Mouse (Mus musculus) lung, embryonic 14.5 days (tissue): ENCODE data around the gene 3110021N24Rik. TPM values are rescaled to one million over a fixed set of nuclear protein-coding genes. Genes with fewer than 3 reads are reported as not detected.

Experiments
- ATAC-seq: fragments of 200-750 bp; cut with Nextera tagmentation; 2 replicates; pipeline ENCODE4 v1.8.0; 2017; ENCODE audit warnings: mild to moderate bottlenecking, moderate TSS enrichment, moderate library complexity; ENCODE audit not compliant: insufficient read depth
- DNase-seq: peaks from one replicate; pipeline ENCODE4 v3.0.0-alpha.2; 2015
- H3K27ac ChIP-seq: fragments of 300-500 bp; sonication (generic); 2 replicates; pipeline ENCODE4 v1.5.1; 2014; ENCODE audit warnings: low read depth, mild to moderate bottlenecking, moderate library complexity
- H3K27me3 ChIP-seq: fragments of 300-500 bp; sonication (generic); 2 replicates; pipeline ENCODE4 v1.6.1; 2014; ENCODE audit warnings: low read length, control low read depth; ENCODE audit not compliant: insufficient read depth
- H3K36me3 ChIP-seq: fragments of 300-500 bp; sonication (generic); 2 replicates; pipeline ENCODE4 v1.6.1; 2014; ENCODE audit warnings: control low read depth; ENCODE audit not compliant: insufficient read depth
- H3K4me1 ChIP-seq: fragments of 300-500 bp; sonication (generic); 2 replicates; pipeline ENCODE4 v1.6.1; 2014; ENCODE audit warnings: antibody characterized with exemption, control low read depth; ENCODE audit not compliant: insufficient read depth
- H3K4me2 ChIP-seq: fragments of 300-500 bp; sonication (generic); 2 replicates; pipeline ENCODE4 v1.6.1; 2014; ENCODE audit warnings: mild to moderate bottlenecking
- H3K4me3 ChIP-seq: fragments of 300-500 bp; sonication (generic); 2 replicates; pipeline ENCODE4 v1.5.1; 2014; ENCODE audit warnings: low read depth, low read length
- H3K9ac ChIP-seq: fragments of 300-500 bp; sonication (generic); 2 replicates; pipeline ENCODE4 v1.6.1; 2014
- H3K9me3 ChIP-seq: fragments of 300-500 bp; sonication (generic); 2 replicates; pipeline ENCODE4 v1.6.1; 2016; ENCODE audit warnings: low read depth, low read length, control low read depth
- CTCF ChIP-seq: IDR thresholded peaks from 2 replicates; pipeline ENCODE4 v1.5.1; 2016; ENCODE audit warnings: antibody characterized with exemption, low read depth
- WGBS: fragments of 180-500 bp; shearing (Covaris S2); extraction: QIAGEN DNeasy Blood & Tissue Kit; methylation state at CpG from one replicate; pipeline ENCODE4 v1.1.7; 2014; 5-methylcytosine and 5-hydroxymethylcytosine counted together
- polyA plus RNA-seq: library from polyadenylated mRNA; unstranded; fragments of >200 nt; fragmentation: Nextera tagmentation; extraction: Ambion mirVana; gene quantifications from 2 replicates; pipeline ENCODE4 v1.2.1, GENCODE M21; 2014

Gene 3110021N24Rik
- polyA plus RNA-seq, 1 experiment from 2014 or later = 3.1 TPM

GRCm38 (mm10) chr4:108724102-108724501 lies 4.7 kb downstream of the 3110021N24Rik start:
- H3K4me3 ChIP-seq = no peak overlapping the region
- 86% methylated on average over 2 of the region's 2 CpGs for WGBS
- peaks cover 20% of the 10 kb centered on the region for H3K36me3 ChIP-seq
- TF ChIP-seq CTCF = no peak
- H3K4me1 ChIP-seq = no peaks in the 10 kb centered on the region
- H3K27ac ChIP-seq = no peak overlapping the region
- DNase-seq (no peak), ATAC-seq (no peak)
- H3K27me3 ChIP-seq = no peaks in the 10 kb centered on the region
- H3K9me3 ChIP-seq = no peaks in the 10 kb centered on the region
- no peak overlapping the region for H3K4me2 ChIP-seq
- no peak overlapping the region for H3K9ac ChIP-seq

- H3K4me1 ChIP-seq = no peaks in the 10 kb centered on the region
- ATAC-seq (no peak), DNase-seq (no peak)
- no peak for TF ChIP-seq CTCF
- peaks cover 2% of the 10 kb centered on the region; the same call in 1 of the 2 replicates for H3K36me3 ChIP-seq
- H3K4me3 ChIP-seq = no peak overlapping the region
- no peak overlapping the region for H3K4me2 ChIP-seq
- H3K9ac ChIP-seq = no peak overlapping the region
- H3K27me3 ChIP-seq = no peaks in the 10 kb centered on the region
- no peaks in the 10 kb centered on the region; the same call in 1 of the 2 replicates for H3K9me3 ChIP-seq
- 76% methylated on average over 1 of the region's 1 CpGs for WGBS
- H3K27ac ChIP-seq = no peak overlapping the region
These were observed 11.0 kb downstream of the 3110021N24Rik start for GRCm38 (mm10) chr4:108730450-108730849.

GRCm38 (mm10) chr4:108731582-108731981 lies 12.1 kb downstream of the 3110021N24Rik start:
- no peak overlapping the region for H3K27ac ChIP-seq
- no peaks in the 10 kb centered on the region for H3K4me1 ChIP-seq
- H3K27me3 ChIP-seq = no peaks in the 10 kb centered on the region
- no peak overlapping the region for H3K4me2 ChIP-seq
- H3K4me3 ChIP-seq = no peak overlapping the region
- ATAC-seq = no peak
- no peak for TF ChIP-seq CTCF
- no peaks in the 10 kb centered on the region; the same call in 1 of the 2 replicates for H3K9me3 ChIP-seq
- H3K36me3 ChIP-seq = no peaks in the 10 kb centered on the region
- no peak for DNase-seq
- 42% methylated on average over 3 of the region's 3 CpGs for WGBS
- H3K9ac ChIP-seq = no peak overlapping the region

- Histone ChIP-seq H3K9me3 (no peaks in the 10 kb centered on the region), H3K4me3 (no peak overlapping the region), H3K4me1 (no peaks in the 10 kb centered on the region), H3K4me2 (no peak overlapping the region), H3K9ac (no peak overlapping the region), H3K27me3 (no peaks in the 10 kb centered on the region), H3K27ac (no peak overlapping the region), H3K36me3 (no peaks in the 10 kb centered on the region)
- no peak for DNase-seq
- no peak for TF ChIP-seq CTCF
- no peak for ATAC-seq
- 88% methylated on average over 3 of the region's 3 CpGs for WGBS
These were observed 26.9 kb downstream of the 3110021N24Rik start for GRCm38 (mm10) chr4:108746160-108746873.

- Histone ChIP-seq H3K4me2 (no peak overlapping the region), H3K27ac (no peak overlapping the region), H3K36me3 (no peaks in the 10 kb centered on the region), H3K27me3 (no peaks in the 10 kb centered on the region), H3K9me3 (no peaks in the 10 kb centered on the region), H3K9ac (no peak overlapping the region), H3K4me3 (no peak overlapping the region), H3K4me1 (no peaks in the 10 kb centered on the region)
- ATAC-seq (no peak), DNase-seq (no peak)
- 94% methylated on average over 3 of the region's 3 CpGs for WGBS
- no peak for TF ChIP-seq CTCF
These were observed 40.1 kb downstream of the 3110021N24Rik start for GRCm38 (mm10) chr4:108759583-108759982.

GRCm38 (mm10) chr4:108768527-108768926 lies 49.1 kb downstream of the 3110021N24Rik start:
- H3K27me3 ChIP-seq = no peaks in the 10 kb centered on the region
- TF ChIP-seq CTCF = no peak
- no peak overlapping the region for H3K9ac ChIP-seq
- no peaks in the 10 kb centered on the region for H3K4me1 ChIP-seq
- no peaks in the 10 kb centered on the region for H3K36me3 ChIP-seq
- H3K4me3 ChIP-seq = no peak overlapping the region
- no peak overlapping the region for H3K27ac ChIP-seq
- no peaks in the 10 kb centered on the region for H3K9me3 ChIP-seq
- H3K4me2 ChIP-seq = no peak overlapping the region
- DNase-seq (no peak), ATAC-seq (no peak)

- H3K27ac ChIP-seq = peak overlapping the region; percentile 99
- H3K9me3 ChIP-seq = no peaks in the 10 kb centered on the region
- no peaks in the 10 kb centered on the region for H3K27me3 ChIP-seq
- DNase-seq (no peak), ATAC-seq (no peak)
- H3K36me3 ChIP-seq = no peaks in the 10 kb centered on the region
- no peaks in the 10 kb centered on the region for H3K4me1 ChIP-seq
- 0% methylated on average over 7 of the region's 7 CpGs for WGBS
- TF ChIP-seq CTCF = no peak
- H3K4me3 ChIP-seq = peak overlapping the region; percentile 85
- H3K4me2 ChIP-seq = peak overlapping the region; percentile 75
- peak overlapping the region; percentile 99 for H3K9ac ChIP-seq
These were observed 60.3 kb downstream of the 3110021N24Rik start for GRCm38 (mm10) chr4:108779763-108780056.
